Mouse (Mus musculus): Measurements from ENCODE around the gene Olfr1441.

- TF ChIP-seq CTCF (IDR thresholded peaks at IDR 0.05; ENCODE audit: extremely low read depth, insufficient read depth, insufficient read length, insufficient replicate concordance) (no peak), POLR2A (IDR thresholded peaks at IDR 0.05; ENCODE audit: low read depth, low read length) (no peak)
These were observed 42.7 kb upstream of the Olfr1441 start for GRCm38 (mm10) chr19:12374465-12375025.

All from spleen, adult 2 months (tissue).